Mouse (Mus musculus) cerebellum, adult 11 months (tissue): Measurements from ENCODE around the gene Pex11b.
"Not testable (repeated sequence)": the region's sequence is repeated elsewhere in the genome, so short reads cannot be mapped to it uniquely, and the experiment has no call there.

Experiments used
- DNase-seq: peaks from one replicate; pipeline ENCODE4 v3.0.0; 2022

The Pex11b gene

DNA sequence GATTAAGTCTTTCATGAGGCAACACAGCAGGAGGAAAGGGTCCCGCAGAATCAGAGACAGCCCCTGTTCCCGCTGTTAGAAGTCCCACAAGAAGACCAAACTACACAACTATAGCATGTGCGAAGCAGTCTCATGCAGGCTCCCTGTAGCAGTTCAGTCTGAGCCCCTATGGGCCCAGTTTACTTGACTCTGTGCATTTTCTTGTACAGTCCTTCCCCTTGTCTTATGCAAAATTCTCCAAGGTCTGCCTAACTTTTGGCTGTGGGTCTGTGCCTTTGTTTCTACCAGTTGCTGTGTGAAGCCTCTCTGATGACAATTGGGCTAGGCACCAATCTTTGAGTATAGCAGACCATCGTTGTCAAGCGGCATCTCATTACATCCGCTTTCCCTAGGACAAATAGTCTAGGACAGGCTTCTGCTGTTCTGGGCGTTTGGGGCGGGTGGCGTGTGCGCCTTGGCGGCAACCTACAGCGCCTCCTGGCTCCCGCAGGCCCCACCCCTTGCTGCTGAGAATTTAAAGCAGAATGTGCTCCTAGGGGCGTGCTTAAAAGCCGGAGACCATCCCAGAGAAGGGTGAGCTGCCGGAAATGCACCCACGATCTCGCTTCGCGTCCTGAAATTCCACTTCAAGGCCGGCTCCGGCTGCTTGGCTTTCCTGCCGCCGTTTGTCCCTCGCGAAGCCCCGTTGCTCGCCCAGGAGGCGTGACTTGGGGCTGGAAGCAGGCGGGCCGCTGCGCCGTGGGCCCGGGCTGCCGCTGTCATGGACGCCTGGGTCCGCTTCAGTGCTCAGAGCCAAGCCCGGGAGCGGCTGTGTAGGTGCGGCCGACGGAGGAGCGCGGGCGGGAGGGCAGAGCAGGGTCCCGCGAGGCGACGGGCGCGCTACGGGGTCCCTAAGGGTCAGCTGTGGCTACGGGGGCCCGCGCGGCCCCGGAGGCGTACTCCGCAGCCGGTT is at the start of gene Pex11b, which contains the start of gene Gm42957:
TSS of gene Pex11b (plus strand) at position 449 of the 952 bp plus-strand sequence.
TSS of gene Gm42957 (plus strand) at position 547 of the 952 bp plus-strand sequence.
- peak; percentile 77 for DNase-seq

DNA sequence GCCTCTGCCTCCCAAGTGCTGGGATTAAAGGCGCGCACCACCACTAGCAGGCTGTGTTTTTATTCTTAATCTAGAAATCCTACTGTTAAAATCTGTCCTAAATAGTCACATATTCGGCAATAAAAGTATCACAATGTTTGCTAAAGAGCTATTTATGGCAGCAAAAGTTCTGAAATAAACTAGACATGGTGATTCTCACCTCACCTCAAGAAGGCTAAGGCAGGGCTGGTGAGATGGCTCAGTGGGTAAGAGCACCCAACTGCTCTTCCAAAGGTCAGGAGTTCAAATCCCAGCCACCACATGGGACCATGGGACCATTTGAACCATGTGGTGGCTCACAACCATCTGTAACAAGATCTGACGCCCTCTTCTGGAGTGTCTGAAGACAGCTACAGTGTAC is 44.5 kb upstream of the Pex11b start:
- no peak for DNase-seq

DNA sequence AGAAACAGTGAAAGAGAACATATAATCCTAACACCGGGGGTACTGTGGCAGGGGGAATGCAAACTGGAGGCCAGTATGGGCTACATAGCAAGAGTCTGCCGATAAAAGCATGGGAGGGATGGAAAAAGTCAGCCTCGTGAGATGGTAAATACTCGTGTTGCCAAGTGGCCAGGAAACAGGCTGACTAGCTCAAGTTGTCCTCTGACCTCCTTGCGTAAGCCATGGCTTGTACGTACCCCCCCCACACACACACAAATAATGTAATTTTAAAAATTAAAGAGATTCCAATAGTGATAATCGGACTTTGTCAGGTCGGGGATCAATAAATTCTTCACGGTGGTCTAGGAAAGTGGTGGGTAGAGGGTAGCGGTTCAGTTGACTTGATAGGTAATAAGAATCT is 41.8 kb upstream of the Pex11b start:
- peak; percentile 45 for DNase-seq

DNA sequence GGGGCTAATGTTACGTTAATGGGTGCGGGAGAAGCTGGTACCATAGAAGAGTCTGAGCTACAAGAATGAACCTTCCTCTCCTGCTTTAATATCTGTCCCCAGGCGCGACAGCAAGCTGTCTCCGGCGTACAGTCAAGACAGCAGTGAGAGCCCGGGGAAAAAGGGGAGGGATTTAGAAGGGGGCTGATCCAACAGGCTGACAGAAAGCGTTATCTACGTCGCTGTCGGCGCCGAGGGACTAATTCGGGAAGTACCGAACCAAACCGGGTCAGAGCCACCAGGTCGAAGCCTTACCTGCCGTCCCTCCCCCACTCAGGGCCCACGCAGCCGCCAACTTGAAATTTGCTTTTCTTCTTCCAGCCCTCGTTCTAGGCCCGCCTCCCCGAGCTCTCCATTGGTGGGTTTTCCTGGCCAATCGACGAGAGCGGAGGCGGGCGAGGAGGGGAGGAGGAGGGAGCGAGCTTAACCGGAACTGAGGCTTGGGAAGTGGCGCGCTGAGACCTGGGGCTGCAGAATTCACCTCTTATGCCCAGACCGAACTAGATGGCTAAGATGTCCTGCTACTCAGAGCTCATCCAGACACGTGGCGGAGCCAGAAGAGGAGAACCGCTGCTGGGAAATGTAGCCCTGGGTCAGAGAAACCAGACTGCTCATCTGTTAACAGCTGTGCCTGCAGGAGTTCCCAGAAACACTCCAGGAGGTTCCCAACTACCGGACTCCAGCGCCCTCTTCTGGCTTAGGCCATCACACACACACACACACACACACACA is 41.2 kb upstream of the Pex11b start, which contains the start of gene Polr3gl:
TSS of gene Polr3gl (minus strand) at position 392 of the 771 bp plus-strand sequence.
- peak; percentile 95 for DNase-seq

DNA sequence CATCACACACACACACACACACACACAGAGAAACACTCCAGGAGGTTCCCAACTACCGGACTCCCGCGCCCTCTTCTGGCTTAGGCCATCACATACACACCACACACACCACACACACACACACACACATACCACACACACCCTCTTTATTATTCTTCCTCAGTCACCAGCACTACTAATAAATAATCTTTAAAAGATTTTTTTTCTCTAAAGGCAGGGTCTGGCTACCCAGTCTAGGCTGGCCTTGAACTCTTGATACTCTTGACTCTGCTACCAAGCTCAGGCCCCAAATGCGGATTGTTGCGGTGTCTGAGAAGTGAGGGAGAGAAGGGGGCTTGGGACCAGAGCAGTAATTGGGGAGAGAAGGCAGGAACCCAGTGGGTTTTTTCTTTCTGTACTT is 40.3 kb upstream of the Pex11b start:
- no peak for DNase-seq

DNA sequence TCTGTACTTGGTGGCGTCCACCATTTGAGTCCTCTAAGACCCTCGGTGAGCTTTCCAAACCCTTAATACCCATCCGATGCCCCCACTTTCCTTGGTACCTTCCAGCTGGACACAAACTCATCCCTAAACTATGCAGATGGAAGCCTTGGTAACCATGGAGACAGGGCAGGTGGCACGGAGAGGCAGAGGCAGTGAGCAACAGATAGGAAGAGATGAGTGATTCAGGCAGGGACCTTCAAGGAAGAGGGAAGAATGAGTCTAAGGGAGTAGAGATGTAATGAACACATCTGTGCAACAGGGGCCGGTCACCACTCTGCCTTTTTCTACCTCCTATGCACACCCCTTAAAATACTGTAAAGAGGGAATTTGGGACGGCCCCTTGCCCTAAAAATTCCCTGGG is 39.5 kb upstream of the Pex11b start:
- peak; percentile 46 for DNase-seq

DNA sequence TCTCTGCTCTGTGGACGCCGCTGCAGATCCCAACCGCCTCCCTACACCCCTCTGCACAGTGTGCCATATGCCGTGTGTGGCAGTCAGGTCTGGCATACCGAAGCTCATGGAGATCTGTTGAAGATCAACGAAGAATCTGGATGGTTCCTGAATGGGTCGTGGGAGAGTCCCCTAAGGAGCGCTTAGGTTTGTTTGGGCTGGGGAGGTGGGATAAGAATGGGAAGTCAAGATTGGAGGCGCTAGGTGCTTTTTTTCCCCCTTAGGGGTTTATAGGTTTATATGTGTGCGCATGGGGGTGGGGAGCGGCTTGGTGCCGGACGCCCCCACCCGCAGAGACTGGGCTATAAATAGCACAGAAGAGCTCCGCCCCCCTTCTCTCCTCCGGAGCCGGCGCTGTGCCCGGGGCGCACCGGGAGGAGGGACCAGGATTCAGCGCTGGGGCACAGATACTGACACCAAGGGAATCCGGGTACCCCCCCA is 38.9 kb upstream of the Pex11b start, which contains the start of gene Ankrd34a:
TSS of gene Ankrd34a (plus strand) at position 409 of the 480 bp plus-strand sequence.
- DNase-seq, result peak; percentile 90

DNA sequence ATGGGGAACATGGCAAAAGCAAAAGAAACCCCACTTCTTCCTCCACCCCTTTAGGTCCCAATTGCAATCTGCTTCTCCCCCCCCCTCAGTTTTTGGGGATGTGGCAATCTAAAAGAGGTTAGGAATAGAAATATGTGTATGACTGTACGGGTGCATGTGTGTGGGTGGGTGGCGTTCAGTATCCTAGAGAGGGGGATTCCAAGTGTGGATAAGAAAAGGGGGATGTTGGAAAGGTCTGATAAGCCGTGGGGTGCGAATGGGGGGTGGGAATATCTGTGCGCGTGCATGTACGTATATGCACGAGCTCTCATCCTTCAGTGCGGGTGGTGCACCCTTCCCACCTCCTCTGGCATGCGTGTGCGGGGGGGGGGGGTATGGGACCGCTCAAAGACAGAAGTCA is 38.3 kb upstream of the Pex11b start:
- peak; percentile 40 for DNase-seq

DNA sequence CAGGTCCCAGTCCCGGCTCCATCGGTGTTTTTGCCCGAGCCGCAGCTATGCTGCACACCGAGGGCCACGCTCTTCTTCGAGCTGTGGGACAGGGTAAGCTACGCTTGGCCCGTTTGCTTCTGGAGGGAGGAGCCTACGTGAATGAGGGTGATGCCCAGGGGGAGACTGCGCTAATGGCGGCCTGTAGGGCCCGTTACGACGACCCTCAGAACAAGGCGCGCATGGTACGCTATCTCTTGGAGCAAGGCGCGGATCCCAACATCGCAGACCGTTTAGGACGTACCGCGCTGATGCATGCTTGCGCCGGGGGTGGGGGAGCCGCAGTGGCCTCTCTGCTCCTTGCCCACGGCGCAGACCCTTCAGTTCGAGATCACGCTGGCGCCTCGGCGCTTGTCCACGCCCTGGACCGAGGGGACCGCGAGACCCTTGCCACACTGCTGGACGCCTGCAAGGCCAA is 37.7 kb upstream of the Pex11b start:
- peak; percentile 51 for DNase-seq

DNA sequence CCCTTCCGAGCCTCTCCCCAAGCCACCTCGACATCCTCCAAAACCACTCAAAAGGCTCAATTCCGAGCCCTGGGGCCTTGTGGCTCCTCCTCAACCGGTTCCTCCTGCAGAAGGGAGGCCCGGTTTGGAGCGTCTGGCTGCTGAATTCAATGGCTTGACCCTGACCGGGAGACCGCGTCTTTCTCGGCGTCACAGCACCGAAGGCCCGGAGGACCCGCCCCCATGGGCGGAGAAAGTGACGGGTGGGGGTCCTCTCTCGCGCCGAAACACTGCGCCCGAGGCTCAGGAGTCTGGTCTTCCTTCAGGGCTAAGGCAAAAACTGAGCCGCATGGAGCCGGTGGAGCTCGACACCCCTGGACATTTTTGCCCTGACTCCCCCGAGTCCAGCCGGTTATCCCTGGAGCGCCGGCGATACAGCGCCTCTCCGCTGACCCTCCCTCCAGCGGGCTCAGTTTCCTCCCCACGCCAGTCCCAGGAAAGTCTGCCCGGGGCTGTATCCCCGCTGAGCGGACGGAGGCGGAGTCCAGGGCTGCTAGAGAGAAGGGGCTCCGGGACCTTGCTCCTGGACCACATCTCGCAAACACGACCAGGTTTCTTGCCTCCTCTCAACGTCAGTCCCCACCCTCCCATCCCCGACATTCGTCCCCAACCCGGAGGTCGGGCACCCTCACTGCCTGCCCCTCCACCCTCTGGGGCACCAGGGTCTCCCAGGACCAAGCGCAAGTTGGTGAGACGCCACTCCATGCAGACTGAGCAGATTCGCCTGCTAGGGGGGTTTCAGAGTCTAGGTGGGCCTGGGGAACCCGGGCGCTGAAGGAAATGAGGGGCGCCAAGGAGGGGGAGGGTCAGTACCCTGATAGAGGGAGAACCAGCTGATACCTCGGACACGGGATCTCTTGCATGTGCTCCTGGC is 36.8 kb upstream of the Pex11b start:
- peak; percentile 60 for DNase-seq

DNA sequence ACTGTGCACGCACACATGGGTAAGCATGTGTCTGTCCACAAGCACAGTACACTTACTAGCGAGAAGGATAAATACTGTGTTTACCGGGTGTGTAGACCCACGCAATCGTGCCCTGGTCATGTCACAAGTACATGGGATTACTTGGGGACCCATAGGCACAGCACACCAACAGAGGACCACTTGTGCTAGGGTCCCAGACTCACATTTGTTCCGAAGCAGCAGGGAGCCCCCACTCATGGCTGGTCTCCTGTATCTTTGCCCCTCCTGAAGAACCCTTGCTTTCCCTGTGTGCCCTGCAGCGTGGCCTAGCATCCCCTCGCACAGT is 36.1 kb upstream of the Pex11b start:
- DNase-seq, result no peak

DNA sequence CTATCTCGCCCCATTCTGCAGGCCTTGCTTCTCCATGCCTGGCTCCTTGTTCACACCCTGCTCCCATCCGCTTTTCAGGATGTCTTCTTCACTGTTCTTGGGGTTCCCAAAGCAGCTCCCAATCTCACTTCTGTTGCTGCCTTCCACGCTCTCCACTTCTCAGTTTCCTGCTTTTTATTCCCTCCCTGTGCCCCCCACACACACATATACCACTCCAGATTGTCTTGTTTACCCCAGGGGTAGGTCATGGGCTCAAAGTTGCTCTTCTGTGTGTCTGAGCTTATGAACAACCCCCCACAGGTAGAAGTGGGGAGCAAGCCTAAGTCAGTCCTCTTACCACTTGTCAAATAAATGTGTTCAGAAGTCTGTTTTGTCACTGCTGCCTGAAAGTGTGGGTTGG is 35.8 kb upstream of the Pex11b start:
- no peak for DNase-seq

DNA sequence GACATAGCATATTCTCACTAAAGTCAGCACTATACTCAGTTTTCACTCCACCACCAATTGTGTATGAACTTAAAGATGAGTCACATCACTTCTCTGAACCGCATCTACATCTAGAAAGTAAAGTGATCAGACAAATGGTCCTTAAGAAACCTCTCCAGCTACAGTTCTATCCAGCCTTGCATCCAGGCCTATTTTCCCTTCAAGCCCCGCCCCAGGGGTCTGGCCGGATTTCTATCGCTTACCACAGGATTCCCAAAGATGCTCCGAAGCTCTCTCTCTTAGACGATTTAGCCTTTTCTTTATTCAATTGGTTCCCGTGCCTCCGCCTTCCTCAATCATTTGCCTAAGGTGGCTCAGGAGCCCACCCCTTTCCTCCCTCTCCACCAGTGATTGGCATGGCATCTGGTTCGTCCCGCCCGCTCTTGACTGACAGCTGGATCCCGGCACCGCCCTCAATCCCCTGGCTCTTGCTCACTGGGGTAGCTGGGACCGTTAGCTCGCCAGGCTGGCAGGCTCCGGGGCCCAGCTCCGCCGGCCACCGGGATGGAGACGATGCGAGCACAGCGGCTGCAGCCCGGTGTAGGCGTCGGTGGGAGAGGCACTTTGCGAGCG is 34.4 kb upstream of the Pex11b start, which contains the start of gene Lix1l:
TSS of gene Lix1l (plus strand) at position 511 of the 612 bp plus-strand sequence.
- peak; percentile 90 for DNase-seq

DNA sequence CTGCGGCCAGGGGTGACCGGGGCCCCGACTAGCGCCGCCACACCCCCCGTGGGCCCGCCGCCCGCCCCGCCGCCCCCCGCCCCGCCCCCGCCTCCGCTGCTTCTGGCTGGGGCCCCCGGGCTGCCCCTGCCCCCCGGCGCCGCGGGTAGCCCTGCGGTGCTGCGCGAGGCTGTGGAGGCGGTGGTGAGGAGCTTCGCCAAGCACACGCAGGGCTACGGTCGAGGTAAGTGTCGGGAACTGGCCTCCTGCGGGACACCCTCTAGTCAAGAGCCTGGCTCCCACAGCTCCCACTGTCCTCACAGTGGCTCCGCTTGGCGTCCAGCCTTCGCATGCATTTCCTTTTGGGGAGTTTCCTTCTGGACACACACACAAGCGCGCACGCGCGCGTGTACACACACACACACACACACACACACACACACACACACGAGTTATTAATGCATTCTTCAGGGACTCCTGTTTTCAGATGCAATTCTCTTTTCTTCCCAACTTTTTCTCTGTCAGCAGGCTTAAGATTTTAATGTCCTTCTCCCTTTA is 33.9 kb upstream of the Pex11b start:
- peak; percentile 69 for DNase-seq

DNA sequence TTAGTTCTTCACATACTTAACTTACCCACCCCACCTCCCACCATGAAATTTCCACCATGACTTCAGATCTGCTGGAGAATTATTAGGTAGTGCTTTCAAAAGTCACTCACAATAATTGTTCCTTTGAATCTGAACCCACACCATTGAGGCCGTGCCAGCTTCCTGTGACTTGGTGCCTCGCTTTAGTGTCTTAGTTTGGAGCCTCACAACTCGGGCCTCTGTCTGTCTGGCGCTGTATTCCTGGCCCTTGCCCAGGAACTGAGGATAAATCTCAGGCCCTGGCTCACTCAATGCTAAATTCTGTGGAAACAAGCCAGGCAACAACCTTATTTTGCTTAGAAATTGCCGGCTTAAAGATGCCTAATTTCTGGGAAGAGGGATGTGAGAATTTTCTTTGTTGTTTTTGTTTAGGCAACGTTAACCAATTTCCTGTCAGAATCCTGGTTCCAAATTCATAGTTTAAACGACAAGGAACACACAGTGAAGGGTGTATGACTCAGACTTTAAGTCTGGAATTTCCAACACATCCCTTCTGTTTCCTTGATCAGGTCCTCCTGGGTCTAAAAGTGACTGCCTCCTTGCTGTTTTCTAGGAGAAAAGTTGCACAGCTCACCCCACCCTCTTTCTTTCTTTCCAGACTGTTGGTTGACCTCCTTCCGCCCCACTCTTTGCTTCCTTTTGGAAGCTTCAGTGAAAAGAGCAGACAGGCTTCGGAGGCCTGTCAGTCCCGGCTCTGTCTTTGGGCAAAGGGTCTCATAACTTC is 33.1 kb upstream of the Pex11b start:
- DNase-seq, result peak; percentile 42

DNA sequence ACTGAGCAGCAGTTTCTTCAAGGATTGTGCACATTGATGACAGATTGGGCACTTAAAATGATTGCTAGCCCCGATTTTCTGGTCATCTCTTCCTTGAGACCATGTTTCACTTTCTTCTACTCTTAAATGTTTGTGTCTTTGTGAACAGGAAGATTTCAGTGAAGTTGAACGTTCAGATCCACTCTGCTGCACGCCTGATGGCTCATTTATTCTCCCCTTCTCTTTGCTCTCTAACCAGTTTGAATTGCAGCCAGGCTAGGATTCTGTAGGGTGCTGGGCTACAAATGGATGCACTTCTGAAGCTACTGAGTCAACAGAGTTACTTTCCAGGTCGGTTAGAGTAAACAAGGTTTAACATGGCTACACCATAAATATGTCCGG is 32.5 kb upstream of the Pex11b start:
- no peak for DNase-seq

DNA sequence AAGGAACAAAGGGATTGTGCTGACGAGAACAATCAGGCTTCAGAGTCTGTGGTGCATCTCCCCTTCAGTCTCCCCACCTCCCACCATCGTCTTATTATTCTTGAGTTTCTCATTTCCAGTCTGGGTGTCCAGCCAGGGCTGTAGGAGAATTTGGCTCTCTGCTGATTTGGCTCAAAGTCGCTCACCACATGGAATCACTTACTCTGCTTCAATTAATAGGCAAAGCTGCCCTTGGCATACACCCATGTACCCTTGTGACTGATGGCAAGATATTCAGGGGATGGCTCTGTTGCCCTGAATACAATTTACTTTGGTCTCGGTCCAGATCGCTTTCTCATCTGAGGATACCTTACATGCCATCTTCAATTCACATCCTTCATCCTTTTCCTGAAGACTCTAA is 31.9 kb upstream of the Pex11b start:
- DNase-seq, result peak; percentile 47

DNA sequence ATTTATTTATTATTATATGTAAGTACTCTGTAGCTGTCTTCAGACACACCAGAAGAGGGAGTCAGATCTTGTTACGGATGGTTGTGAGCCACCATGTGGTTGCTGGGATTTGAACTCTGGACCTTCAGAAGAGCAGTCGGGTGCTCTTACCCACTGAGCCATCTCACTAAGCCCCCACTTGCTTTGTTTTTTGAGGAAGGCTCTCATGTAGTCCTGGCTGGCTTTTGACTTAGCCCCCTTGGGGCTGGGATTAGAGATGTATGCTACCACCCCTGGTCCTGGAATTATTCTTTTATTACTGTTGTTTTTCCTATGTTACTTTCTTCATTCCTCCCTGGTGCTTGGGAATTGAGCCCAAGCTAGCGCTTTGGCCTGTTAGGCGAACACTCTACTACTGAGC is 29.2 kb upstream of the Pex11b start:
- not testable (repeated sequence) for DNase-seq

DNA sequence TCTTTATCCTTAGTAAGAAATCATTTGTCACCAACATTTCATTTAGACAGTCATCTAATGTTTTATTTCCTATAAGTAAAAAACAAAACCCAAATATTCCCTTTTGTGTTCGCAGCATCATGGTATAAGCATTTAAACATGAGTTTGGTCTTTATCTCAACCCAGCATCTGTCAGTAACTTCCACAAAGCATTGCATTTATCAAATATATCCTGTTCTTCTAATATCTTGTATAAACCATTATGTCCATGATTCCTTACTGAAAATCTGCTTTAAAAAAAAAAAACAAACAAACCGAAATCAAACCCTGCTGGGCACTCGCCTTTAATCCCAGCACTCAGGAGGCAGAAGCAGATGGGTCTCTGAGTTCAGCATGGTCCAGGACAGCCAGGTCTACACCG is 28.6 kb upstream of the Pex11b start:
- DNase-seq, result no peak

DNA sequence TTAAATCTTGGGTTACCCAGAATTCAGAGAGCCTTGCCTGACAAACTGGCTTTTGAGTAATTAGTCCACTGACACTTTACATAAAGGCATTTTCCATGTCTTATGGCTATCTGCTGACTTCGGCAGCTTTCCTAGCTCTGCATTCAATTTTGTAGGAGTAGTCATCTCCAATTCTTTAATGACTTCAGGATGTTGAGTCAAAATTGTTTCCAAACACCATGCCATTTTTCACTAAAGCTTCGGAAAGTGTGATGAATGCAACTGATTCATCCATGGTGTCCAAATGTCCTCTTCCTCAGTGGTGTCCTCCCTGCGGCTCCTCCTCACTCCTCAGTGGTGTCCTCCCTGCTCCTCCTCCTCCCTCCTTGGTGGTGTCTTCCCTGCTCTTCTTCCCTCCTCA is 17.2 kb upstream of the Pex11b start:
- no peak for DNase-seq

DNA sequence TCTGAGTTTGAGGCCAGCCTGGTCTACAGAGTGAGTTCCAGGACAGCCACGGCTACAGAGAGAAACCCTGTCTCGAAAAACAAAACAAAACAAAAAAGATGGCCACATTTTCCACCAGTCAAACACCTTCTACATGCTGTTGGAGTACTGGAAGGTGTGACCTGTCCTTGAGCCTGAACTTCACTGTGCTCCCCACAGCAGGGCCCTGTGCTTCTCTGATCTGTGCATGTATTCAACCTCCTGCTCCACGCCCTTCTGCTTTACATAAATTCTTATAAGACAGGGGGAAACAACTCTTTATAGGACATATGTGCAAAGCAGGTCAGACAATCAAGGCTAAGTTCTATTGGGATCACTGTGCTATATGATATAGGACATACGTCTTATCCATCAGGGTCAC is 12.0 kb upstream of the Pex11b start:
- DNase-seq, result no peak
